Mouse (Mus musculus): ENCODE results near the gene Cacna1s.

- TF ChIP-seq CTCF (IDR thresholded peaks at IDR 0.05; ENCODE audit: control insufficient read depth, insufficient read depth, insufficient read length) = no peak
- TF ChIP-seq MYOD1 (IDR thresholded peaks at IDR 0.05; ENCODE audit: control insufficient read depth, insufficient read length, low read depth) = no peak
- no peak for TF ChIP-seq CEBPB (IDR thresholded peaks at IDR 0.05; ENCODE audit: low read depth)
Observed at GRCm38 (mm10) chr1:136134547-136134946, 82.0 kb downstream of the Cacna1s start.
